Comparison of ENCODE assay signal across 9 mouse cellular contexts in genomic region chr9:21244428-21245112, GRCm38 (mm10). TPM values are rescaled to one million over a fixed set of nuclear protein-coding genes. Genes with fewer than 3 reads are reported as not detected.
A peak's percentile ranks its signal among the peaks of the same experiment; 100 is the strongest.
DNase-seq lines count a peak whose midpoint lies in the region; ATAC-seq and TF ChIP-seq lines count a peak whose summit lies in the region.
"Had no signal": no experiment of that assay in that cellular context is flagged by ENCODE, and none has a peak within 500 bp of the region (broad histone marks: within the 10 kb centered on the region; RNA-seq: fewer than 3 reads in every experiment).

No protein-coding gene starts in this region.

- WGBS in heart, embryonic 12.5 days = under 1% methylated on average over 72 of the region's 72 CpGs
- under 1% methylated on average over 72 of the region's 72 CpGs for WGBS in hindbrain, embryonic 10.5 days
- WGBS in liver, embryonic 15.5 days (ENCODE audit: insufficient replicate concordance) = 2% methylated on average over 72 of the region's 72 CpGs

- H3K9me3 ChIP-seq in heart, embryonic 12.5 days (replicated peaks) = no peaks in the 10 kb centered on the region
- peaks cover 13% of the 10 kb centered on the region for H3K9me3 ChIP-seq in G1E (replicated peaks)
- 0 out of 2 replicates have a peak, but pooled peaks cover 5% of the 10 kb centered on the region for H3K9me3 ChIP-seq in hindbrain, embryonic 10.5 days
- no peaks in the 10 kb centered on the region for H3K9me3 ChIP-seq in liver, embryonic 15.5 days (replicated peaks)

- peak overlapping the region; percentile 94 for H3K4me2 ChIP-seq in heart, embryonic 12.5 days
- peak overlapping the region; percentile 67 for H3K4me2 ChIP-seq in liver, embryonic 15.5 days

- H3K27ac ChIP-seq in heart, embryonic 12.5 days (ENCODE audit: poor library complexity, severe bottlenecking) = no peak overlapping the region
- H3K27ac ChIP-seq in hindbrain, embryonic 10.5 days = peak overlapping the region; percentile 17
- no peak overlapping the region for H3K27ac ChIP-seq in liver, embryonic 15.5 days (replicated peaks)

- ATAC-seq in heart, embryonic 12.5 days (ENCODE audit: insufficient number of reproducible peaks, low FRiP score) = peak; percentile 17; the same call in 1 of the 2 replicates
- no peak for ATAC-seq in G1E (ENCODE audit: extremely low read depth, insufficient number of reproducible peaks, low FRiP score, poor library complexity, severe bottlenecking)
- no peak for ATAC-seq in liver, embryonic 15.5 days (ENCODE audit: insufficient read depth)

- H3K4me3 ChIP-seq in heart, embryonic 12.5 days = peak overlapping the region; percentile 53
- H3K4me3 ChIP-seq in G1E (ENCODE audit: low read depth, low read length) = peak overlapping the region; percentile 1; the same call in 1 of the 2 replicates
- peak overlapping the region; percentile 57 for H3K4me3 ChIP-seq in hindbrain, embryonic 10.5 days
- H3K4me3 ChIP-seq in liver, embryonic 15.5 days (replicated peaks) = peak overlapping the region; percentile 42

- peaks cover 71% of the 10 kb centered on the region for H3K27me3 ChIP-seq in heart, embryonic 12.5 days (replicated peaks)
- H3K27me3 ChIP-seq in G1E (ENCODE audit: insufficient read depth, low read length) = peaks cover 41% of the 10 kb centered on the region
- peaks cover 98% of the 10 kb centered on the region for H3K27me3 ChIP-seq in hindbrain, embryonic 10.5 days (ENCODE audit: insufficient read depth, poor library complexity, severe bottlenecking)
- H3K27me3 ChIP-seq in liver, embryonic 15.5 days = peaks cover 82% of the 10 kb centered on the region
- H3K27me3 ChIP-seq in splenic B cell, adult 2 months (ENCODE audit: control insufficient read depth, insufficient read depth, low read length, poor library complexity, severe bottlenecking) = no peaks in the 10 kb centered on the region; the same call in 1 of the 2 replicates

- peaks cover 26% of the 10 kb centered on the region for H3K4me1 ChIP-seq in heart, embryonic 12.5 days (replicated peaks)
- peaks cover 35% of the 10 kb centered on the region for H3K4me1 ChIP-seq in G1E (ENCODE audit: insufficient read depth, low read depth, low read length)
- H3K4me1 ChIP-seq in hindbrain, embryonic 10.5 days (replicated peaks) = peaks cover 32% of the 10 kb centered on the region
- peaks cover 50% of the 10 kb centered on the region for H3K4me1 ChIP-seq in liver, embryonic 15.5 days (replicated peaks)

- peak overlapping the region; percentile 58 for H3K9ac ChIP-seq in heart, embryonic 12.5 days
- no peak overlapping the region for H3K9ac ChIP-seq in liver, embryonic 15.5 days

- no peaks in the 10 kb centered on the region for H3K36me3 ChIP-seq in heart, embryonic 12.5 days
- H3K36me3 ChIP-seq in G1E (replicated peaks) = peaks cover 12% of the 10 kb centered on the region
- H3K36me3 ChIP-seq in hindbrain, embryonic 10.5 days = no peaks in the 10 kb centered on the region
- H3K36me3 ChIP-seq in liver, embryonic 15.5 days (replicated peaks) = no peaks in the 10 kb centered on the region
- no peaks in the 10 kb centered on the region for H3K36me3 ChIP-seq in splenic B cell, adult 2 months (ENCODE audit: control insufficient read depth, insufficient read depth, low read length, poor library complexity, severe bottlenecking)

- DNase-seq in heart, adult 8-10 months (ENCODE audit: low spot score) = no peak
- no peak for DNase-seq in G1E (ENCODE audit: low spot score)
- DNase-seq in cerebellum, postnatal 36 days = peak; percentile 68 to 80
- peak; percentile 56 for DNase-seq in hindbrain, embryonic 10.5 days (ENCODE audit: low spot score)
- DNase-seq in splenic B cell, adult 2 months (ENCODE audit: low read depth, low spot score) = peak; percentile 50
- DNase-seq in ovary, adult 18-20 months (ENCODE audit: low spot score) = no peak

- TF ChIP-seq CTCF in G1E (IDR thresholded peaks at IDR 0.05; ENCODE audit: low read depth, low read length) = no peak

RNA-seq across cellular contexts. Expression of gene S1pr5, which starts 3.7 kb away (rescaled TPM):
- polyA plus RNA-seq in heart, embryonic 12.5 days (2016; fragmentation: Nextera tagmentation; extraction: Ambion mirVana) = 0.10 and 0.19 TPM in 2 replicates
- 1 to 10 TPM; 1.6 to 1.9 (median 1.8) TPM for total RNA-seq in heart, adult 8-10 months (2022)
- total RNA-seq in G1E (2014; fragmentation: Nextera tagmentation) = not detected in 2 replicates
- 0.11 TPM in 1 of 2 replicates, not detected in the other for total RNA-seq in G1E (2017)
- polyA plus RNA-seq in G1E (2012) = not detected in 2 replicates
- polyA plus RNA-seq in hindbrain, embryonic 10.5 days (2016; fragmentation: Nextera tagmentation; extraction: Ambion mirVana) = 0.20 and 0.35 TPM in 2 replicates
- 0.06 and 0.07 TPM in 2 replicates for polyA plus RNA-seq in liver, embryonic 15.5 days (2015; fragmentation: Nextera tagmentation; extraction: Ambion mirVana)
- polyA plus RNA-seq: large intestine, adult 2 months had no signal

RNA-seq across cellular contexts. Expression of gene Keap1, which starts 5.4 kb away (rescaled TPM):
- polyA plus RNA-seq in heart, embryonic 12.5 days (2016; fragmentation: Nextera tagmentation; extraction: Ambion mirVana) = 46.7 and 49.6 TPM in 2 replicates
- 10 to 100 TPM; 43.6 to 52.1 (median 45.5) TPM for total RNA-seq in heart, adult 8-10 months (2022)
- total RNA-seq in G1E (2014; fragmentation: Nextera tagmentation) (16.7 and 21.3 TPM in 2 replicates), G1E (2017) (46.4 and 48.1 TPM in 2 replicates)
- 73.3 and 81.7 TPM in 2 replicates for polyA plus RNA-seq in G1E (2012)
- polyA plus RNA-seq in hindbrain, embryonic 10.5 days (2016; fragmentation: Nextera tagmentation; extraction: Ambion mirVana) = 46.5 and 50.0 TPM in 2 replicates
- 27.9 and 30.5 TPM in 2 replicates for polyA plus RNA-seq in liver, embryonic 15.5 days (2015; fragmentation: Nextera tagmentation; extraction: Ambion mirVana)

RNA-seq across cellular contexts. Expression of gene Atg4d, which starts 20.5 kb away (rescaled TPM):
- 43.8 and 47.8 TPM in 2 replicates for polyA plus RNA-seq in heart, embryonic 12.5 days (2016; fragmentation: Nextera tagmentation; extraction: Ambion mirVana)
- 100 to 1,000 TPM in 1 of 4 experiments, 10 to 100 TPM in 3; 87.0 to 105 (median 93.5) TPM for total RNA-seq in heart, adult 8-10 months (2022)
- 7.0 and 14.5 TPM in 2 replicates for total RNA-seq in G1E (2014; fragmentation: Nextera tagmentation)
- 9.1 and 11.0 TPM in 2 replicates for total RNA-seq in G1E (2017)
- 14.9 and 20.7 TPM in 2 replicates for polyA plus RNA-seq in G1E (2012)
- 52.3 and 59.4 TPM in 2 replicates for polyA plus RNA-seq in hindbrain, embryonic 10.5 days (2016; fragmentation: Nextera tagmentation; extraction: Ambion mirVana)
- 97.2 and 118 TPM in 2 replicates for polyA plus RNA-seq in liver, embryonic 15.5 days (2015; fragmentation: Nextera tagmentation; extraction: Ambion mirVana)

RNA-seq across cellular contexts. Expression of gene Kri1, which starts 43.2 kb away (rescaled TPM):
- 11.9 and 13.6 TPM in 2 replicates for polyA plus RNA-seq in heart, embryonic 12.5 days (2016; fragmentation: Nextera tagmentation; extraction: Ambion mirVana)
- total RNA-seq in heart, adult 8-10 months (2022) = 10 to 100 TPM; 16.2 to 18.3 (median 17.3) TPM
- 45.4 and 52.7 TPM in 2 replicates for total RNA-seq in G1E (2014; fragmentation: Nextera tagmentation)
- 74.3 and 89.3 TPM in 2 replicates for total RNA-seq in G1E (2017)
- 46.2 and 56.6 TPM in 2 replicates for polyA plus RNA-seq in G1E (2012)
- 17.6 and 19.4 TPM in 2 replicates for polyA plus RNA-seq in hindbrain, embryonic 10.5 days (2016; fragmentation: Nextera tagmentation; extraction: Ambion mirVana)
- 6.0 and 6.7 TPM in 2 replicates for polyA plus RNA-seq in liver, embryonic 15.5 days (2015; fragmentation: Nextera tagmentation; extraction: Ambion mirVana)

RNA-seq across cellular contexts. Expression of gene Cdkn2d, which starts 46.6 kb away (rescaled TPM):
- 88.5 and 89.2 TPM in 2 replicates for polyA plus RNA-seq in heart, embryonic 12.5 days (2016; fragmentation: Nextera tagmentation; extraction: Ambion mirVana)
- total RNA-seq in heart, adult 8-10 months (2022) = 10 to 100 TPM; 15.1 to 17.7 (median 16.7) TPM
- total RNA-seq in G1E (2014; fragmentation: Nextera tagmentation) = 15.4 and 35.8 TPM in 2 replicates
- 30.3 and 31.2 TPM in 2 replicates for total RNA-seq in G1E (2017)
- 14.3 and 17.4 TPM in 2 replicates for polyA plus RNA-seq in G1E (2012)
- polyA plus RNA-seq in hindbrain, embryonic 10.5 days (2016; fragmentation: Nextera tagmentation; extraction: Ambion mirVana) = 58.4 and 73.5 TPM in 2 replicates
- 129 and 144 TPM in 2 replicates for polyA plus RNA-seq in liver, embryonic 15.5 days (2015; fragmentation: Nextera tagmentation; extraction: Ambion mirVana)

Comparison
In these comparisons a context has a peak if more than half of its experiments do, and no peak if none do; other contexts are left out.
1. H3K4me3 ChIP-seq: peak in every context shown above with its lines; median percentile 57 in hindbrain, embryonic 10.5 days; 53 in heart, embryonic 12.5 days; 42 in liver, embryonic 15.5 days; 1 in G1E.
2. DNase-seq: peak in cerebellum, postnatal 36 days (2 of 2), hindbrain, embryonic 10.5 days (single experiment) and splenic B cell, adult 2 months (single experiment); none in heart, adult 8-10 months (single experiment), G1E (single experiment) and ovary, adult 18-20 months (single experiment).